Mouse (Mus musculus) testis, adult 2 months (tissue): ENCODE measurements around the gene Cbr4. TPM values are rescaled to one million over a fixed set of nuclear protein-coding genes. Genes with fewer than 3 reads are reported as not detected.

Experiments
- H3K27ac ChIP-seq: fragments of 200-500 bp; 2 replicates; pipeline ENCODE4 v1.5.1; 2012; ENCODE audit warnings: low read depth, low read length; ENCODE audit not compliant: control insufficient read depth, insufficient read depth
- H3K27me3 ChIP-seq: fragments of 200-500 bp; 2 replicates; pipeline ENCODE4 v1.6.1; 2012; ENCODE audit warnings: mild to moderate bottlenecking, low read length, moderate library complexity; ENCODE audit not compliant: control insufficient read depth, insufficient read depth
- H3K36me3 ChIP-seq: fragments of 200-500 bp; 2 replicates; pipeline ENCODE4 v1.6.1; 2012; ENCODE audit warnings: mild to moderate bottlenecking, low read length; ENCODE audit not compliant: control insufficient read depth, insufficient read depth
- H3K4me1 ChIP-seq: fragments of 200-500 bp; 2 replicates; pipeline ENCODE4 v1.6.1; 2012; ENCODE audit warnings: low read length; ENCODE audit not compliant: control insufficient read depth, insufficient read depth
- H3K4me3 ChIP-seq: fragments of 200-500 bp; 2 replicates; pipeline ENCODE4 v1.5.1; 2012; ENCODE audit warnings: low read depth, mild to moderate bottlenecking, low read length, moderate library complexity, mixed read lengths; ENCODE audit not compliant: control insufficient read depth
- CTCF ChIP-seq: fragments of 200-500 bp; IDR thresholded peaks from 2 replicates; pipeline ENCODE4 v1.5.1; 2012; ENCODE audit warnings: low read depth, mild to moderate bottlenecking, inconsistent platforms, low read length, moderate library complexity; ENCODE audit not compliant: control insufficient read depth, insufficient read depth, insufficient replicate concordance
- POLR2A ChIP-seq: fragments of 200-500 bp; IDR thresholded peaks from 2 replicates; pipeline ENCODE4 v1.6.1; 2012; ENCODE audit warnings: low read depth, mild to moderate bottlenecking, inconsistent platforms, low read length, moderate library complexity; ENCODE audit not compliant: control insufficient read depth
- polyA plus RNA-seq: library from polyadenylated mRNA; depleted of rRNA; stranded (reverse); fragments of >200 nt; gene quantifications from 2 replicates; pipeline ENCODE4 v1.2.3, GENCODE M21; 2012

Gene Cbr4
- polyA plus RNA-seq, 1 experiment, result 15.1 TPM

DNA sequence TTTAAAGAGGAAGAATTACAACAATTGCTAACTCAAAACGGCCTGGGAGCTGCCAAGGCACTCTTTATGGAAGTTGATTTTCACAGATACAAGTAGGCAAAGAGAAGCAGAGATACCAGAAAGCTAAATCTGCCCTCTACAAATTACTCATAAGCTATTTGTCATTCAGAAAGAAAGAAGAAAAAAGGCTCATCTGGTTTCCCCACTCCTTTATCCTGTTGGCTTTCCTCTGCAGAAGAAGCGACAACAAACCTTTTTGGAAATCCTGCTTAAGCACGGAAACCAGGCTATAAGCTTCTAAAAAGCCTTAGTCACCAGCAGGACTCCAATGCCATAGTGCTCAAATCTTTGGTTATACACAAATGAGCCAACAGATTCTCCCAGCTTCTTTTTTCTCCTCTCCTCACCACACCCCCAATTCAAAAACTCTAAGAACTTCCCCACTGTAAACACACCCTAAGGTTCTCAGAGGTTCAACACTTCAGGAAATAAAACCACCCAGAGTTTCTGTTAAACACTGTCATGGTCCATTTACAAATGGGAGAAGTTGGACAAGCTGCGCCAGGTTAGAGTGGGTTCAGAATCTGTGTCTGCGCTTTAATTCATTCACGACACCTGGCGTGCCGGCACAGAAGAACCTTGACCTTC lies 65.3 kb downstream of the Cbr4 start:
- no peaks in the 10 kb centered on the region for H3K27me3 ChIP-seq
- TF ChIP-seq POLR2A (no peak), CTCF (no peak)
- H3K4me1 ChIP-seq, result peaks cover 12% of the 10 kb centered on the region
- no peak overlapping the region for H3K4me3 ChIP-seq
- no peak overlapping the region for H3K27ac ChIP-seq
- no peaks in the 10 kb centered on the region for H3K36me3 ChIP-seq

DNA sequence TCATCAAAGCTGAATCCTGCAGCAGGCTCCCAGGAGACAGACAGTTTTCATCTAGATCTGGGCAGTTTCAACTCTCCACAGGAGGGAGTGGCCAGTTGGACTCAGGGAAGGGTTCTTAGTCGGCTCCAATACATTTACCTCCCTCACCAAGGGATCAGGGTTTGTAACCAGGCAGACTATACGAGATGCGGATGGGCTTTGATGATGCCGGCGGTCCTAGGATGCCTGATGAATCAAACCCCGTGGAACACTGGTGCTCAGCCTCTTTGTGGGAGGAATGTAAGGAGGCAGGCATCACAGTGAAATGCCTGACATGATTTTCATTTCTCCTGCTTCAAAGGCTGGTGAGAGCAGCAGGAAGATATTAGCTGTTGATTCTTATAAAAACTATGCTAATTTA lies 67.8 kb downstream of the Cbr4 start:
- no peaks in the 10 kb centered on the region for H3K27me3 ChIP-seq
- no peaks in the 10 kb centered on the region for H3K36me3 ChIP-seq
- H3K4me3 ChIP-seq, result no peak overlapping the region
- TF ChIP-seq POLR2A, result no peak
- no peak for TF ChIP-seq CTCF
- H3K27ac ChIP-seq, result no peak overlapping the region
- H3K4me1 ChIP-seq, result peaks cover 3% of the 10 kb centered on the region

DNA sequence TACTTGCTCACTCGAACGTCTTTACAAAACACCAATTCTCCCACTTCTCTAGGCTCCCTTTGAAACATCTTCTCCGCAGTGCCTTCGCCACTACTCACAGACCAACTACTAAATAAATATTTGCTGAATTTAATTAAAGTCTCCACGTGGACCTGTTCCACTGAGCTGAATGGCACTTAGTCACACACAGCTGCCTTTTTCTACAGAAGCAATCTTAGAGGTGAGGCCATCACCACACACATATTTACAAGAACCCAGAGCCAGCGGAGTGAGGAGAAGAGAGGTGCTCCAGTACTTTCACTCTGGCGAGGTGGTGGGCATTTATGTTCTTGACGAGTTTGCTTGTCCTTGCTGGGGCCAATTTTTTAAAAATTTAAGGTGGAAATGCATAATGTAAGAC lies 68.7 kb downstream of the Cbr4 start:
- peaks cover 3% of the 10 kb centered on the region; the same call in 1 of the 2 replicates for H3K4me1 ChIP-seq

More for the DNA sequence above, 68.7 kb downstream of the Cbr4 start:
- Histone ChIP-seq H3K27ac (no peak overlapping the region), H3K36me3 (no peaks in the 10 kb centered on the region), H3K4me3 (no peak overlapping the region), H3K27me3 (no peaks in the 10 kb centered on the region)
- no peak for TF ChIP-seq POLR2A
- no peak for TF ChIP-seq CTCF
